Mouse (Mus musculus): Measurements from ENCODE around the gene Mus81.

The Mus81 gene

DNA sequence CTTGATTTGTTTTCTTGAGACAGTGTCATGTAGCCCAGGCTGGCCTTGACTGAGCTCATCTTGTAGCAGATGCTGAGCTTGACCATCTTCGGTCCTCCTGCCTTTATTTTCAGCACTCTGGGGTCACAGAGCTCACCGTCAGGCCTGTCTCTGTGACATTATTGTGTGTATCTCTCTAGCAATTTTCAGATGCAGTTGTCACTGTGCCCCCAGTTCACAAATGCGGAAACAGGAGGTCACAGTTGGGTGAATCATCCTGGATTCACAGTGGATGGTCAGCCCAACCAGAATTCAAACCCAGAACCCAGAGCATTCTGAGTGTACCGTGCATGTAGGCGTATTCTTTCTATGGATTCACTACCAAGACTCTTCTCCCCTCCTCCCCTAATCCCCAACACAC is 42.5 kb downstream of the Mus81 start:
- DNase-seq (ENCODE audit: low spot score in 2 of 2), result no peak

DNA sequence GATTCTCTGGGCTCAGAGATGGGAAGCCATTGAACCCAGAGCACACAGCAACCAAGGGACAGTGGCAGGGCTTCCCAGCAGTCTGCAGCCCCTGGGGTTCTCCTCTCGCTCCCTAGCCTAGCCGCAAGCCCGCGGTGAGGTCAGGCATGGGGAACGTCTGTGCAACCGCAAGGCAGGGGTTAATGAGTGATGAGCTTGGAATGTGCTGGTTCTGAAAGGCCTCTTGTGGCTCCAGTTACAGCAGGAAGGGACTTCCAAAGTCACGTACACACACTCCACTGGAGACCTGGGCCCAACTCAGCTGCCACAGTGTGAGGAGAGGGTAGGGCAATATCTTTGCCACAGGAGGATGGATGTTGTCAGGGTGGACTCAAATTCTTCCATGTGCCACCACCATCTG is 43.2 kb downstream of the Mus81 start:
- DNase-seq (ENCODE audit: low spot score in 2 of 2), result no peak

DNA sequence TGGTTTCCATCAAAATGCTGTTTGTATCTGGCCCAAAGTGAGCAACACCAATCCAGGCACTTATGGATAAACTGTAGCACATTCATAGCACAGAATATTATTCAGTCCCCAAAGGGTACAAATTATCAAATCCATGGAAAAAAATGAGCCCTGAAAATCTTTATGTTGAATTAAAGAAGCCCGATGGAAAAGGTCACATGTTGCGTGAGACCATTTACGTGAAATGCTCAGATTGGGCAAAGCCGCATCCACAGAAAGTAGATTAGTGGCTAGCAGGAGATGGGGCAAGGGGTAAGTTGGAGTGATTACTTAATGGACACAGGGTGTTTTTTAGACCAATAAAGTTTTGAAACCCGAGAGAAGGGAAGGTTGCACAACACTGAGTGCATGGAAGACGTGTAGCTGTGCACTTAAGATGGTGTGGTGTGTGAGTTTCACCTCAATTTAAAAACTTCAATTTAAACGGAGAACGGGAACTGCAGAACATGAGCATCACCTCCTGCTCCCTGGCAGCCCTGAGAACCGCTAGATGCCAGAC is 43.8 kb downstream of the Mus81 start:
- no peak for DNase-seq (ENCODE audit: low spot score in 2 of 2)

DNA sequence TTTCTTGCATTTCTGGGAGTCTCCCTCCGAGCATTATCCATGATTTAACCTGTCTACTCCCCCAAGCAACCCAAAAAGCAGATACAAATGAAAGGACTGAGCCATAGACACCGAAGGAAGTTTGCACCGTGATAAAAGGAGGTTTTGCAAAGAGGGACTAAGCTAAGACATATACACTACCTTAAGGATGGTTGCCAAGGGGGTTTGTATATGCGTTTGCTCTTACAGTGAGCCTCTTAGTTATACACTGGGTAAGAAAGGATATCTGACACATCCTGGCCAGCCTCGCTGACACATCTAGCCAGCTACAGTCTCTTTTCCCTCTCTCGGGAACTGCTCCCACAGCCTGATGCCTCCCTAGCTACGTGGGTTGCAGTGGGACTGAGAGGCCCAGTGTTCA is 54.3 kb downstream of the Mus81 start:
- DNase-seq (ENCODE audit: low spot score in 2 of 2), result no peak

DNA sequence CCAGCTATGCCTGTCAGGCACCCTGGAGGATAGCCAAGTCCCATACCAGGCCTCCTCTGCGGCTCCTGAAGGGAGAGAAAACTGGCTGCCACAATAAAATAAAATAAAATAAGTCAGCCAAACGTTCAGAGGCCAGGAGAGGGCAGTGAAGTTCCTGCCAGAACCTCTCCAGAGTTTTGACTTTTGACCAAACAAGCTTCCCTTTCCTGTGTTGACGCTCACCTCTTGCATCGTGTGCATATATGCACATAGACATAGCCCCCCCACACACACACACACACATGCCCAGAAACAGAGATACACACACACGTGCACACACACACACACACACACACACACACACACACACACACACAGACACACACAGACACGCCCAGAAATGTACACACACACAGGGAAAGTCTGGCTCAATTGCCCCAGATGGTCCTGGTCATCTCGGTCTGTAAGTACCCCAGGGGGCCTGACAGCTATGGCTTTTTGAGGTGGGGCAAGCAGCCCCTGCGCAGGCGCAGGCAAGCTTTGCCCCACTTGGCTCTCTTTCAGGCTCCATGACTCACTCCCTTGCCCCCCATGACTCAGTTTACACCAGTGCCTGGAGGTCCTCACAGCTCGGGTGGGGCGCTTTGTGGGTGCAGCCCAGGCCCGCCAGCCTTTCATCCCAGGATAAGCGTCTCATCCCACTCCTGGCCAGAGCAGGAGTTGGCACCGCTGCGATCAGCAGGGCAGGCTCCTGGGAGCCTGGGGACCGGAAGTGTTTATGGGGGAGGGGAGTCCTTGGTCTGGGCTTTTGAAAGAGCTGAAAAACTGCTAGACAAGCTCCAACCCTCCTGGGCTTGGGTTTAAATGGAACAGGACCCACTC is 55.0 kb downstream of the Mus81 start:
- peak in 1 of 2 experiments; percentile 53 for DNase-seq (ENCODE audit: low spot score in 2 of 2)
